Mouse (Mus musculus): ENCODE data around the gene Slco3a1. TPM values are rescaled to one million over a fixed set of nuclear protein-coding genes. Genes with fewer than 3 reads are reported as not detected.
A peak's percentile ranks its signal among the peaks of the same experiment; 100 is the strongest.

Slco3a1 gene
- polyA plus RNA-seq, 1 experiment from 2014 or later, result 21.8 TPM

DNA sequence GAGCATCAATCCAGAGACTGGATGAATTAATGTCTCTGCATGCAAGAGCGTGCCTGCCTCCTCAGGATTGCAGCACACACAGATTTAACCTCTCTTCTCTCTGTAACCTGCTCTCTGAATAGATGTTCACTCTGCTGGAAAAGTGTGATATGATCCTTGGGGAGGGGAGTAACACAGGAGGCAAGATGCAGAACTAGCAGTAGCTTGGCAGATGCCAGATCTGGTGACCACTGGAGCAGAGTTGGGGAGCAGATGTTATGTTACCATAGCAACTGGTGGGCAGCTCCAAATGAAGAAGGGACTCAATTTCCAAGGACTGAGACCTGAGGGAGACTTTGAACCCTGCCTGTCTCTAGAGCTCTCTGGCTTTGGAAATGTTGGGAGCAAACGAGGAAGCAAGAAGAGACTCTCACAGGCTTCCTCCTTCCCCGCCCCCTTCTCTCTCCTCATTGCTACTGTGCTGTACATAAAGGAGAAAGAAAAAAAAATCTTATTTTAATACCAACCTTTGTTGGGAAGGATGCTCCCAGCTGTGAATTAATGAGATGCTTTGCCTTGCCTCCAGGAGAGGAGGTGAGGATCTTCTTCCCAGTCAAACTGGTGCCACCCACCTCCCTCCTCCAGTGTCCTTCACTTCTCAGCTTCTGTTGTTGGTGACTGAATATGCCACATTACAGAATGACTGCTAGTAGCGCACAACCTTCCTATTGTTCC, 314.0 kb downstream of the Slco3a1 start:
- no peaks in the 10 kb centered on the region for H3K27me3 ChIP-seq
- 16% methylated on average over 4 of the region's 4 CpGs for WGBS
- H3K9me3 ChIP-seq, result peaks cover 7% of the 10 kb centered on the region; the same call in 1 of the 2 replicates
- H3K4me3 ChIP-seq, result no peak overlapping the region
- no peaks in the 10 kb centered on the region for H3K36me3 ChIP-seq
- H3K9ac ChIP-seq, result no peak overlapping the region
- H3K4me2 ChIP-seq, result no peak overlapping the region
- H3K27ac ChIP-seq (replicated peaks), result peak overlapping the region; percentile 59
- peaks cover 14% of the 10 kb centered on the region for H3K4me1 ChIP-seq (replicated peaks)
- peak; percentile 79 for ATAC-seq (ENCODE audit: low FRiP score, low read depth)

Small RNA genes lying within 50 kb of the gene (microRNA-seq; reads per million reads assigned to microRNA genes)
- not detected for gene Gm27459

Measured in hindbrain, embryonic 15.5 days (tissue).